Mouse (Mus musculus): ENCODE results near the gene Spock1. TPM values are rescaled to one million over a fixed set of nuclear protein-coding genes. Genes with fewer than 3 reads are reported as not detected.

Gene Spock1
- polyA plus RNA-seq, 1 experiment from 2014 or later, result 45.1 TPM

GRCm38 (mm10) chr13:57857016-57857415, 51.1 kb downstream of the Spock1 start:
- Histone ChIP-seq H3K9me3 (no peaks in the 10 kb centered on the region), H3K4me3 (replicated peaks) (no peak overlapping the region), H3K9ac (replicated peaks) (no peak overlapping the region), H3K27ac (no peak overlapping the region), H3K4me1 (replicated peaks) (peaks cover 24% of the 10 kb centered on the region), H3K4me2 (replicated peaks) (no peak overlapping the region), H3K36me3 (no peaks in the 10 kb centered on the region), H3K27me3 (no peaks in the 10 kb centered on the region)
- WGBS, result 95% methylated on average over 3 of the region's 3 CpGs
- no peak for ATAC-seq

- Histone ChIP-seq H3K27ac (no peak overlapping the region), H3K9ac (replicated peaks) (no peak overlapping the region), H3K9me3 (no peaks in the 10 kb centered on the region), H3K27me3 (no peaks in the 10 kb centered on the region), H3K4me3 (replicated peaks) (no peak overlapping the region), H3K36me3 (no peaks in the 10 kb centered on the region), H3K4me2 (replicated peaks) (no peak overlapping the region), H3K4me1 (replicated peaks) (peaks cover 24% of the 10 kb centered on the region)
- no peak for ATAC-seq
- WGBS, result 82% methylated on average over 10 of the region's 10 CpGs
Observed at GRCm38 (mm10) chr13:57856311-57856853, 51.8 kb downstream of the Spock1 start.

- Histone ChIP-seq H3K9me3 (no peaks in the 10 kb centered on the region), H3K36me3 (no peaks in the 10 kb centered on the region), H3K9ac (replicated peaks) (no peak overlapping the region), H3K4me2 (replicated peaks) (no peak overlapping the region), H3K4me3 (replicated peaks) (no peak overlapping the region), H3K27me3 (no peaks in the 10 kb centered on the region), H3K27ac (0 out of 2 replicates have a peak overlapping the region, but pooled peaks have one; percentile 26), H3K4me1 (replicated peaks) (peaks cover 24% of the 10 kb centered on the region)
- ATAC-seq, result no peak
- WGBS, result 55% methylated on average over 4 of the region's 4 CpGs
Observed at GRCm38 (mm10) chr13:57855766-57856165, 52.4 kb downstream of the Spock1 start.

GRCm38 (mm10) chr13:57854416-57854815, 53.7 kb downstream of the Spock1 start:
- H3K4me3 ChIP-seq (replicated peaks), result no peak overlapping the region
- H3K4me2 ChIP-seq (replicated peaks), result no peak overlapping the region
- peaks cover 24% of the 10 kb centered on the region for H3K4me1 ChIP-seq (replicated peaks)
- no peak for ATAC-seq
- 86% methylated on average over 8 of the region's 8 CpGs for WGBS
- H3K27me3 ChIP-seq, result no peaks in the 10 kb centered on the region
- H3K27ac ChIP-seq, result no peak overlapping the region
- no peaks in the 10 kb centered on the region for H3K36me3 ChIP-seq
- H3K9ac ChIP-seq (replicated peaks), result no peak overlapping the region
- H3K9me3 ChIP-seq, result no peaks in the 10 kb centered on the region

DNA sequence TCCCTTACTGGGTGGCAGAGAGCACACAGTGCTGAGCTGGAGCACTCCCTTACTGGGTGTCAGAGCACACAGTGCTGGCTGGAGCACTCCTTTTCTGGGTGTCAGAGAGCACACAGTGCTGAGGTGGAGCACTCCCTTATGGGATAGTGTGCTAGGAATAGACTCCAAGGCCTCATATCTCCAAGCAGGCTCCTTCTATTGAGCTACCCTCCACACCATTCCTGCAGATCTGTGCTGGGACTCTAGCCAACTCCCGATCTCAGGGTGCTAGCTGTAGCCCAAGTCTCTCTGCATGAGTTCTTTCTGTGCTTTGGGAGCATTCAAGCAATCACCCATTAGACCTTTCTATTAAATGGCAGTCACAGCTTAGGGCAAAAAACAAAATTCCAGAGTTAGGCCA, 54.5 kb downstream of the Spock1 start:
- H3K4me3 ChIP-seq (replicated peaks), result no peak overlapping the region
- WGBS, result 62% methylated on average over 1 of the region's 1 CpGs

GRCm38 (mm10) chr13:57853156-57853555, 55.0 kb downstream of the Spock1 start:
- Histone ChIP-seq H3K9ac (replicated peaks) (no peak overlapping the region), H3K27ac (no peak overlapping the region), H3K4me3 (replicated peaks) (no peak overlapping the region), H3K27me3 (no peaks in the 10 kb centered on the region), H3K36me3 (no peaks in the 10 kb centered on the region), H3K4me2 (replicated peaks) (no peak overlapping the region), H3K9me3 (no peaks in the 10 kb centered on the region), H3K4me1 (replicated peaks) (peaks cover 16% of the 10 kb centered on the region)
- 85% methylated on average over 10 of the region's 10 CpGs for WGBS
- peak; percentile 48; the same call in 1 of the 2 replicates for ATAC-seq

More for the DNA sequence above, 54.5 kb downstream of the Spock1 start:
- H3K4me1 ChIP-seq (replicated peaks), result peaks cover 21% of the 10 kb centered on the region
- no peaks in the 10 kb centered on the region for H3K9me3 ChIP-seq
- H3K36me3 ChIP-seq, result no peaks in the 10 kb centered on the region
- ATAC-seq, result no peak
- H3K27me3 ChIP-seq, result no peaks in the 10 kb centered on the region
- no peak overlapping the region for H3K27ac ChIP-seq
- no peak overlapping the region for H3K4me2 ChIP-seq (replicated peaks)
- H3K9ac ChIP-seq (replicated peaks), result no peak overlapping the region

DNA sequence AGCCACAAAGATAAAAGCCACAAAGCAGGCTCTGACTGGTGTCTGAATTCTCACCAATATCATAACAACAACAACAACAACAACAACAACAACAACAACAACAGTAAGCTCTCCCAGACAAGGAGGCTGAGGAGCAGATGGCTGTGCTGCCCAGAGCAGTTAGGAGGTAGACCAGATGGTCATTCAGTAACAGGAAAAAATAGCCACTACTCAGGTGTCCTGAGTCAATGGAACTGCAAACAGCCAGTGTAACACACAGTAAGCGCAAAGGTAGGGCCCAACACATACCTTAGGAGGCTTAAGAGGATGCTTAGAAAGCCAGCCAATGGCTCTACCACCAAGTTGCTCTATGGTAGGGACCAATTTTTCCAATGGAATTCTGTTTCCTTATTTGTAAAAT, 59.2 kb downstream of the Spock1 start:
- Histone ChIP-seq H3K9ac (replicated peaks) (no peak overlapping the region), H3K4me3 (replicated peaks) (no peak overlapping the region), H3K4me2 (replicated peaks) (no peak overlapping the region), H3K4me1 (replicated peaks) (no peaks in the 10 kb centered on the region), H3K27ac (no peak overlapping the region), H3K36me3 (no peaks in the 10 kb centered on the region), H3K9me3 (no peaks in the 10 kb centered on the region), H3K27me3 (no peaks in the 10 kb centered on the region)
- WGBS, result 95% methylated on average over 1 of the region's 1 CpGs
- ATAC-seq, result no peak

- Histone ChIP-seq H3K9ac (replicated peaks) (no peak overlapping the region), H3K9me3 (no peaks in the 10 kb centered on the region), H3K4me2 (replicated peaks) (no peak overlapping the region), H3K4me3 (replicated peaks) (no peak overlapping the region), H3K27ac (no peak overlapping the region), H3K36me3 (no peaks in the 10 kb centered on the region), H3K27me3 (no peaks in the 10 kb centered on the region), H3K4me1 (replicated peaks) (no peaks in the 10 kb centered on the region)
- WGBS, result 91% methylated on average over 4 of the region's 4 CpGs
- ATAC-seq, result no peak
Observed at GRCm38 (mm10) chr13:57847101-57847500, 61.0 kb downstream of the Spock1 start.

- Histone ChIP-seq H3K36me3 (no peaks in the 10 kb centered on the region), H3K4me1 (replicated peaks) (no peaks in the 10 kb centered on the region), H3K9ac (replicated peaks) (no peak overlapping the region), H3K4me3 (replicated peaks) (no peak overlapping the region), H3K4me2 (replicated peaks) (no peak overlapping the region), H3K27me3 (no peaks in the 10 kb centered on the region), H3K9me3 (no peaks in the 10 kb centered on the region), H3K27ac (no peak overlapping the region)
- no peak for ATAC-seq
- 96% methylated on average over 9 of the region's 9 CpGs for WGBS
Observed at GRCm38 (mm10) chr13:57846468-57846867, 61.7 kb downstream of the Spock1 start.

- Histone ChIP-seq H3K4me1 (replicated peaks) (no peaks in the 10 kb centered on the region), H3K9ac (replicated peaks) (no peak overlapping the region), H3K27me3 (no peaks in the 10 kb centered on the region), H3K27ac (no peak overlapping the region), H3K9me3 (no peaks in the 10 kb centered on the region), H3K36me3 (no peaks in the 10 kb centered on the region), H3K4me3 (replicated peaks) (no peak overlapping the region), H3K4me2 (replicated peaks) (no peak overlapping the region)
- no peak for ATAC-seq
- 97% methylated on average over 5 of the region's 5 CpGs for WGBS
Observed at GRCm38 (mm10) chr13:57841141-57841848, 66.8 kb downstream of the Spock1 start.

GRCm38 (mm10) chr13:57837691-57838437, 70.3 kb downstream of the Spock1 start:
- no peak overlapping the region for H3K27ac ChIP-seq
- 80% methylated on average over 5 of the region's 5 CpGs for WGBS
- H3K9ac ChIP-seq (replicated peaks), result no peak overlapping the region
- no peak overlapping the region for H3K4me2 ChIP-seq (replicated peaks)
- no peaks in the 10 kb centered on the region for H3K4me1 ChIP-seq (replicated peaks)
- H3K36me3 ChIP-seq, result no peaks in the 10 kb centered on the region
- no peak overlapping the region for H3K4me3 ChIP-seq (replicated peaks)
- no peak for ATAC-seq
- peaks cover 4% of the 10 kb centered on the region; the same call in 1 of the 2 replicates for H3K9me3 ChIP-seq
- H3K27me3 ChIP-seq, result no peaks in the 10 kb centered on the region

Data from midbrain, embryonic 13.5 days (tissue).